In genomic region chr7:25715731-25716271, GRCm38 (mm10) we compare ENCODE assay signal across 18 mouse cellular contexts.
"Had no signal": no experiment of that assay in that cellular context is flagged by ENCODE, and none has a peak within 500 bp of the region (broad histone marks: within the 10 kb centered on the region; RNA-seq: fewer than 3 reads in every experiment).

No protein-coding gene starts in this region.

- H3K9me3 ChIP-seq: lung, embryonic 15.5 days; megakaryocyte, embryonic 14.5 days; midbrain, embryonic 13.5 days; midbrain, embryonic 15.5 days; neural tube, embryonic 13.5 days; neural tube, embryonic 15.5 days had no signal

- H3K27me3 ChIP-seq: lung, embryonic 15.5 days; megakaryocyte, embryonic 14.5 days; midbrain, embryonic 13.5 days; midbrain, embryonic 15.5 days; neural tube, embryonic 13.5 days; neural tube, embryonic 15.5 days had no signal

- H3K27ac ChIP-seq: lung, embryonic 15.5 days; macrophage; midbrain, embryonic 13.5 days; midbrain, embryonic 15.5 days; neural tube, embryonic 13.5 days; neural tube, embryonic 15.5 days had no signal

- H3K4me3 ChIP-seq: lung, embryonic 15.5 days; midbrain, embryonic 13.5 days; midbrain, embryonic 15.5 days; neural tube, embryonic 13.5 days; neural tube, embryonic 15.5 days had no signal

- DNase-seq: lung, adult 2 months; lung, postnatal 14 days; lung, postnatal 36 days; retina, postnatal 1 day; right cerebral cortex, adult 18-20 months; right cerebral cortex, postnatal 25 days; right cerebral cortex, postnatal 4 days; spleen, adult 18-20 months; thymus, adult 18-20 months; thymus, postnatal 14 days; thymus, postnatal 36 days had no signal
